Mouse (Mus musculus) splenic B cell, adult 2 months (primary cell): Measurements from ENCODE around the gene AC192777.2.
"Not testable (repeated sequence)": the region's sequence is repeated elsewhere in the genome, so short reads cannot be mapped to it uniquely, and the experiment has no call there.

ENCODE experiments used
- DNase-seq: peaks from one replicate; pipeline ENCODE4 v3.0.0-alpha.2; 2011; ENCODE audit warnings: low read depth, low spot score
- H3K27me3 ChIP-seq: 2 replicates; pipeline ENCODE4 v1.6.1; 2012; ENCODE audit warnings: mild to moderate bottlenecking, low read length, moderate library complexity, mixed read lengths; ENCODE audit not compliant: control insufficient read depth, poor library complexity, insufficient read depth, severe bottlenecking
- H3K36me3 ChIP-seq: 2 replicates; pipeline ENCODE4 v1.6.1; 2012; ENCODE audit warnings: mild to moderate bottlenecking, low read length, moderate library complexity, mixed read lengths; ENCODE audit not compliant: control insufficient read depth, poor library complexity, insufficient read depth, severe bottlenecking

Gene AC192777.2

GRCm38 (mm10) chr17:40095150-40095549 is at the start of gene AC192777.2:
Gene AC192777.2, plus strand, starts transcription at chr17:40095450.
- DNase-seq, H3K27me3 ChIP-seq, H3K36me3 ChIP-seq: not testable (repeated sequence)

GRCm38 (mm10) chr17:40116172-40116571 is 20.9 kb downstream of the AC192777.2 start:
- H3K27me3 ChIP-seq, H3K36me3 ChIP-seq, DNase-seq: not testable (repeated sequence)

- not testable (repeated sequence) for H3K36me3 ChIP-seq, H3K27me3 ChIP-seq, DNase-seq
Observed at GRCm38 (mm10) chr17:40116877-40117276, 21.6 kb downstream of the AC192777.2 start.
